Mouse (Mus musculus): ENCODE data around the gene Hbq1a. TPM values are rescaled to one million over a fixed set of nuclear protein-coding genes. Genes with fewer than 3 reads are reported as not detected.

Hbq1a gene
- total and polyA plus RNA-seq, 3 experiments: not detected

DNA sequence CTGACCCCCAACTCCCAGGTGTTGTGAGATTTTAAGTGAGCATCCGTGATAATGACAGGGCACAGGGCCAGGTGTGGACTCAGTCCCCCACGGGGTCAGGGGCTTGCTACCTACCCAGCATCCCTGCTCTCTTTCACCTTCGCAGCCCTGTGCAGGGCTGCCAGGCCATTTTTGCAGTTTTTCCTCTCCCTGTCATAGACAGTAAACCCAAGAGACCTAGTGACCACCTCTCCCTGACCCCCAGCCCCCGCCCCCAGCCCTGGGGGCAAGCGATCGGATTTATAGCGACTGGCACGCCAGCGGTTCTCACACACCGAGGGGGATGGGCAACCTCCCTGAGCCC lies 47.4 kb downstream of the Hbq1a start:
- peaks cover 31% of the 10 kb centered on the region for H3K27me3 ChIP-seq (replicated peaks)
- H3K36me3 ChIP-seq (replicated peaks in 1 of 2; ENCODE audit: control insufficient read depth in 1 of 2, insufficient read depth in 1 of 2, low read length in 1 of 2): peaks cover 0 to 19% of the 10 kb centered on the region in 2 experiments
- in situ Hi-C loops (cut with MboI; ENCODE audit: low pct_ligation_motif_present, low pct_unique_long_range_greater_than_20kb, low sequenced_read_pairs): no loop called here
- peak overlapping the region; percentile 58 for H3K4me2 ChIP-seq (ENCODE audit: insufficient read depth, low read depth, poor library complexity, severe bottlenecking)
- dilution Hi-C loops (cut with MboI; ENCODE audit: extremely low pct_ligation_motif_present, extremely low pct_unique_long_range_greater_than_20kb, low sequenced_read_pairs): no loop called here
- H3K27ac ChIP-seq (ENCODE audit: insufficient read depth, low read depth): no peak overlapping the region
- peak overlapping the region; percentile 67 for H3K9ac ChIP-seq (ENCODE audit: insufficient read depth, low read depth)
- no peaks in the 10 kb centered on the region for H3K79me2 ChIP-seq (replicated peaks; ENCODE audit: control insufficient read depth, extremely low read depth, insufficient read depth, poor library complexity, severe bottlenecking)
- peak overlapping the region; percentile 53 to 80 (median 70) for H3K4me3 ChIP-seq (replicated peaks in 1 of 3; ENCODE audit: low read depth in 2 of 3, low read length in 2 of 3, poor library complexity in 1 of 3)
- no peak for DNase-seq (ENCODE audit: extremely low read depth)
- no peak for TF ChIP-seq MAZ (IDR thresholded peaks at IDR 0.05; ENCODE audit: low read depth, low read length)
- peak; percentile 22; the same call in 1 of the 2 replicates for TF ChIP-seq CHD2 (IDR thresholded peaks at IDR 0.05; ENCODE audit: low read length)
- peaks cover 6% of the 10 kb centered on the region for H3K9me3 ChIP-seq (replicated peaks; ENCODE audit: low read length)
- peaks cover 10 to 37% of the 10 kb centered on the region in 2 experiments for H3K4me1 ChIP-seq (ENCODE audit: control insufficient read depth in 1 of 2, insufficient read depth in 2 of 2)

DNA sequence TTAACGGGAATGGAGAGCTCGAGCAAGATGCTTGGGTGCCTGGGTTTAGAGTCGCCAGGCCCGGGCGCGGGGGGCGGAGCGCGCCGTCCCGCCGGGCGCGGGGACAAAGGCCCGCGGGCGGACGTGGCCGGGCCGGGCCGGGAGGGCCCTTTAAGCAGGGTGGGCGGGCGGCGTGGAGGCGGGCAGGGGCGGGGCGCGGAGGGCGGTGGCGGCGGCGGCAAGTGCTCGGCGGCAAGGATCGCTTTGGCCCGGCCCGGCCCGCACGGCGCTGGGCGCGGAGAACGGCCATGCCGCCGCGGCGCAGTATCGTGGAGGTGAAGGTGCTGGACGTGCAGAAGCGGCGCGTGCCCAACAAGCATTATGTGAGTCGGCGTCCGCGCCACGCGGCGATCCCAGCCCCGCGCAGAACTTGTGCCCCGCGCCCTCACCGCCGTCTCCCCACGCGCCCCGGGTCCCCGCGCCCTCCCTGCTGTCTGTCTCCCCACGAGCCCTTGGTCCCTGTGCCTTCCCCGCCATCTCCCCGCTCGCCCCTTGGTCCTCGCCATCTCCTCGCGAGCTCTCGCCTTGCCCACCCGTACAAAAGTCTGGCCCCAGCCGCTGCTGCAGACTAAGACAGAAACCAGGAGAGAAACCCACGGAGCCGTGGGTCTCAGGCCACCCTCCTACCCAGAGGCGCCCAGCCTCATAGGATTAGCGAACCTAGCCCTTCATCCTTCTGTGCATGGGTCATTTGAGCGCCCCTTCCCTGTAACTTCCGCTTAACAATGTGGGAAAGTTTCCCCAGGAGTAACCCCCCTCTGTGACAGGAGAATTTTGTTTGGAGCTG lies 48.0 kb downstream of the Hbq1a start, which contains the start of gene Sh3pxd2b:
Gene Sh3pxd2b (plus strand): TSS at position 214 of the 826 bp plus-strand sequence.
- dilution Hi-C loops (cut with MboI; ENCODE audit: extremely low pct_ligation_motif_present, extremely low pct_unique_long_range_greater_than_20kb, low sequenced_read_pairs) (no loop called here), in situ Hi-C loops (cut with MboI; ENCODE audit: low pct_ligation_motif_present, low pct_unique_long_range_greater_than_20kb, low sequenced_read_pairs) (no loop called here)
- peaks cover 6% of the 10 kb centered on the region for H3K9me3 ChIP-seq (replicated peaks; ENCODE audit: low read length)
- H3K79me2 ChIP-seq (replicated peaks; ENCODE audit: control insufficient read depth, extremely low read depth, insufficient read depth, poor library complexity, severe bottlenecking): no peaks in the 10 kb centered on the region
- H3K4me3 ChIP-seq (replicated peaks in 1 of 3; ENCODE audit: low read depth in 2 of 3, low read length in 2 of 3, poor library complexity in 1 of 3): peak within 1 kb of the TSS; percentile 56 to 80 (median 70)
- H3K4me2 ChIP-seq (ENCODE audit: insufficient read depth, low read depth, poor library complexity, severe bottlenecking): peak within 1 kb of the TSS; percentile 58
- H3K27ac ChIP-seq (ENCODE audit: insufficient read depth, low read depth): no peak within 1 kb of the TSS
- TF ChIP-seq CHD1 (IDR thresholded peaks at IDR 0.05; ENCODE audit: low read depth, low read length) (no peak), JUND (conservative IDR thresholded peaks at IDR 0.05; ENCODE audit: low read depth, low read length) (no peak), POLR2A (IDR thresholded peaks at IDR 0.05; ENCODE audit: low read depth, low read length) (peak; percentile 64), SIN3A (IDR thresholded peaks at IDR 0.05; ENCODE audit: low read length) (peak; percentile 58; the same call in 1 of the 2 replicates), HCFC1 (IDR thresholded peaks at IDR 0.05; ENCODE audit: low read depth, low read length) (no peak), UBTF (IDR thresholded peaks at IDR 0.05; ENCODE audit: low read depth, low read length) (0 out of 2 replicates have a peak, but pooled peaks have one; percentile 63), EP300 (IDR thresholded peaks at IDR 0.05; ENCODE audit: low read length) (no peak), CHD2 (IDR thresholded peaks at IDR 0.05; ENCODE audit: low read length) (no peak), MXI1 (IDR thresholded peaks at IDR 0.05; ENCODE audit: low read depth, low read length) (peak; percentile 56; the same call in 1 of the 2 replicates), BHLHE40 (IDR thresholded peaks at IDR 0.05; ENCODE audit: low read depth, low read length) (no peak), NELFE (IDR thresholded peaks at IDR 0.05; ENCODE audit: low read depth, low read length) (peak; percentile 42), JUN (IDR thresholded peaks at IDR 0.05; ENCODE audit: insufficient read depth, low read depth, low read length) (no peak), PAX5 (IDR thresholded peaks at IDR 0.05; ENCODE audit: low read length) (no peak), TCF12 (IDR thresholded peaks at IDR 0.05; ENCODE audit: low read depth, low read length) (0 out of 2 replicates have a peak, but pooled peaks have one; percentile 15), NRF1 (IDR thresholded peaks at IDR 0.05; ENCODE audit: low read depth, low read length) (peak; percentile 19; the same call in 1 of the 2 replicates), MAX (IDR thresholded peaks at IDR 0.05; ENCODE audit: low read length) (peak; percentile 9; the same call in 1 of the 2 replicates), ZNF384 (IDR thresholded peaks at IDR 0.05; ENCODE audit: low read depth, low read length) (no peak), GABPA (IDR thresholded peaks at IDR 0.05; ENCODE audit: insufficient replicate concordance, low read depth, low read length) (no peak)
- peaks cover 10 to 37% of the 10 kb centered on the region in 2 experiments for H3K4me1 ChIP-seq (ENCODE audit: control insufficient read depth in 1 of 2, insufficient read depth in 2 of 2)
- peak within 1 kb of the TSS; percentile 67 for H3K9ac ChIP-seq (ENCODE audit: insufficient read depth, low read depth)
- H3K27me3 ChIP-seq (replicated peaks): peaks cover 31% of the 10 kb centered on the region
- DNase-seq (ENCODE audit: extremely low read depth): peak; percentile 25
- peaks cover 0 to 25% of the 10 kb centered on the region in 2 experiments for H3K36me3 ChIP-seq (replicated peaks in 1 of 2; ENCODE audit: control insufficient read depth in 1 of 2, insufficient read depth in 1 of 2, low read length in 1 of 2)

Measured in CH12.LX (cell line).